Mouse (Mus musculus): ENCODE measurements at regions not wholly inside any gene's neighbourhood (a gene's known extent, or its start where the extent isn't known, plus 50 kb on each side); places are given as distances from the start of the nearest gene placed in this dataset.

- Histone ChIP-seq H3K4me3 (ENCODE audit: low read depth, low read length) (peak overlapping the region; percentile 47), H3K27me3 (ENCODE audit: control insufficient read depth, insufficient read depth, low read length, poor library complexity, severe bottlenecking) (no peaks in the 10 kb centered on the region), H3K36me3 (ENCODE audit: control insufficient read depth, insufficient read depth, low read length, poor library complexity, severe bottlenecking) (no peaks in the 10 kb centered on the region), H3K4me1 (ENCODE audit: control insufficient read depth, insufficient read depth, low read length) (no peaks in the 10 kb centered on the region), H3K27ac (ENCODE audit: insufficient read depth, low read length) (no peak overlapping the region), H3K9ac (ENCODE audit: low read depth, poor library complexity, severe bottlenecking) (peak overlapping the region; percentile 60), H3K9me3 (replicated peaks; ENCODE audit: control insufficient read depth, insufficient read depth, low read length, poor library complexity, severe bottlenecking) (no peaks in the 10 kb centered on the region)
- TF ChIP-seq CTCF (IDR thresholded peaks at IDR 0.05; ENCODE audit: low read depth, low read length) = no peak
- TF ChIP-seq POLR2A (IDR thresholded peaks at IDR 0.05; ENCODE audit: insufficient read depth, low read length) = no peak
- no peak for TF ChIP-seq EP300 (IDR thresholded peaks at IDR 0.05; ENCODE audit: insufficient read depth, low read depth, low read length)
Observed at GRCm38 (mm10) chr12:54566532-54567425, 89.6 kb downstream of the Sptssa start.

- no peaks in the 10 kb centered on the region; the same call in 1 of the 2 replicates for H3K9me3 ChIP-seq (replicated peaks; ENCODE audit: control insufficient read depth, insufficient read depth, low read length, poor library complexity, severe bottlenecking)
- no peaks in the 10 kb centered on the region for H3K4me1 ChIP-seq (ENCODE audit: control insufficient read depth, insufficient read depth, low read length)
- H3K36me3 ChIP-seq (ENCODE audit: control insufficient read depth, insufficient read depth, low read length, poor library complexity, severe bottlenecking) = no peaks in the 10 kb centered on the region
- no peak overlapping the region for H3K4me3 ChIP-seq (ENCODE audit: low read depth, low read length)
- H3K27me3 ChIP-seq (ENCODE audit: control insufficient read depth, insufficient read depth, low read length, poor library complexity, severe bottlenecking) = no peaks in the 10 kb centered on the region
- TF ChIP-seq POLR2A (IDR thresholded peaks at IDR 0.05; ENCODE audit: insufficient read depth, low read length) (no peak), CTCF (IDR thresholded peaks at IDR 0.05; ENCODE audit: low read depth, low read length) (no peak), EP300 (IDR thresholded peaks at IDR 0.05; ENCODE audit: insufficient read depth, low read depth, low read length) (no peak)
- H3K27ac ChIP-seq (ENCODE audit: insufficient read depth, low read length) = no peak overlapping the region
- H3K9ac ChIP-seq (ENCODE audit: low read depth, poor library complexity, severe bottlenecking) = no peak overlapping the region
Observed at GRCm38 (mm10) chr12:54561981-54562380, 94.4 kb downstream of the Sptssa start.

GRCm38 (mm10) chr12:54558106-54558505 lies 98.3 kb downstream of the Sptssa start:
- H3K4me3 ChIP-seq (ENCODE audit: low read depth, low read length) = no peak overlapping the region
- no peaks in the 10 kb centered on the region for H3K27me3 ChIP-seq (ENCODE audit: control insufficient read depth, insufficient read depth, low read length, poor library complexity, severe bottlenecking)
- H3K9me3 ChIP-seq (replicated peaks; ENCODE audit: control insufficient read depth, insufficient read depth, low read length, poor library complexity, severe bottlenecking) = no peaks in the 10 kb centered on the region; the same call in 1 of the 2 replicates
- no peak overlapping the region for H3K9ac ChIP-seq (ENCODE audit: low read depth, poor library complexity, severe bottlenecking)
- H3K4me1 ChIP-seq (ENCODE audit: control insufficient read depth, insufficient read depth, low read length) = no peaks in the 10 kb centered on the region
- H3K36me3 ChIP-seq (ENCODE audit: control insufficient read depth, insufficient read depth, low read length, poor library complexity, severe bottlenecking) = no peaks in the 10 kb centered on the region
- TF ChIP-seq CTCF (IDR thresholded peaks at IDR 0.05; ENCODE audit: low read depth, low read length) (peak; percentile 26), POLR2A (IDR thresholded peaks at IDR 0.05; ENCODE audit: insufficient read depth, low read length) (no peak), EP300 (IDR thresholded peaks at IDR 0.05; ENCODE audit: insufficient read depth, low read depth, low read length) (no peak)
- H3K27ac ChIP-seq (ENCODE audit: insufficient read depth, low read length) = no peak overlapping the region

- no peaks in the 10 kb centered on the region for H3K9me3 ChIP-seq (replicated peaks; ENCODE audit: control insufficient read depth, insufficient read depth, low read length, poor library complexity, severe bottlenecking)
- no peak overlapping the region for H3K27ac ChIP-seq (ENCODE audit: insufficient read depth, low read length)
- no peaks in the 10 kb centered on the region for H3K27me3 ChIP-seq (ENCODE audit: control insufficient read depth, insufficient read depth, low read length, poor library complexity, severe bottlenecking)
- H3K36me3 ChIP-seq (ENCODE audit: control insufficient read depth, insufficient read depth, low read length, poor library complexity, severe bottlenecking) = no peaks in the 10 kb centered on the region
- H3K9ac ChIP-seq (ENCODE audit: low read depth, poor library complexity, severe bottlenecking) = no peak overlapping the region
- TF ChIP-seq CTCF (IDR thresholded peaks at IDR 0.05; ENCODE audit: low read depth, low read length) (no peak), EP300 (IDR thresholded peaks at IDR 0.05; ENCODE audit: insufficient read depth, low read depth, low read length) (no peak), POLR2A (IDR thresholded peaks at IDR 0.05; ENCODE audit: insufficient read depth, low read length) (no peak)
- no peak overlapping the region for H3K4me3 ChIP-seq (ENCODE audit: low read depth, low read length)
- H3K4me1 ChIP-seq (ENCODE audit: control insufficient read depth, insufficient read depth, low read length) = no peaks in the 10 kb centered on the region
Observed at GRCm38 (mm10) chr12:54549659-54550058, 106.7 kb downstream of the Sptssa start.

GRCm38 (mm10) chr12:54545821-54546608 lies 110.4 kb downstream of the Sptssa start:
- Histone ChIP-seq H3K27ac (ENCODE audit: insufficient read depth, low read length) (no peak overlapping the region), H3K4me3 (ENCODE audit: low read depth, low read length) (no peak overlapping the region), H3K27me3 (ENCODE audit: control insufficient read depth, insufficient read depth, low read length, poor library complexity, severe bottlenecking) (no peaks in the 10 kb centered on the region), H3K36me3 (ENCODE audit: control insufficient read depth, insufficient read depth, low read length, poor library complexity, severe bottlenecking) (no peaks in the 10 kb centered on the region), H3K9ac (ENCODE audit: low read depth, poor library complexity, severe bottlenecking) (no peak overlapping the region; the same call in 1 of the 2 replicates), H3K4me1 (ENCODE audit: control insufficient read depth, insufficient read depth, low read length) (no peaks in the 10 kb centered on the region), H3K9me3 (replicated peaks; ENCODE audit: control insufficient read depth, insufficient read depth, low read length, poor library complexity, severe bottlenecking) (no peaks in the 10 kb centered on the region)
- TF ChIP-seq CTCF (IDR thresholded peaks at IDR 0.05; ENCODE audit: low read depth, low read length) (peak; percentile 77), EP300 (IDR thresholded peaks at IDR 0.05; ENCODE audit: insufficient read depth, low read depth, low read length) (no peak)
